Mouse (Mus musculus) forebrain, embryonic 14.5 days (tissue): Measurements from ENCODE around the gene Spdye4b. TPM values are rescaled to one million over a fixed set of nuclear protein-coding genes. Genes with fewer than 3 reads are reported as not detected.

ENCODE experiments used
- ATAC-seq: fragments of 200-750 bp; cut with Nextera tagmentation; 2 replicates; pipeline ENCODE4 v1.8.0; 2017; ENCODE audit warnings: mild to moderate bottlenecking, moderate library complexity
- DNase-seq: peaks from one replicate; pipeline ENCODE4 v3.0.0-alpha.2; 2015; ENCODE audit warnings: low spot score
- H3K27ac ChIP-seq: fragments of 300-500 bp; sonication (generic); 2 replicates; pipeline ENCODE4 v1.5.1; 2014; ENCODE audit warnings: low read depth, mild to moderate bottlenecking, control low read depth, low read length, moderate library complexity
- H3K27me3 ChIP-seq: fragments of 300-500 bp; sonication (generic); replicated peaks from 2 replicates; pipeline ENCODE4 v1.6.1; 2014; ENCODE audit warnings: low read length, control low read depth, mixed read lengths; ENCODE audit not compliant: control insufficient read depth, insufficient read depth
- H3K36me3 ChIP-seq: fragments of 300-500 bp; sonication (generic); 2 replicates; pipeline ENCODE4 v1.6.1; 2014; ENCODE audit warnings: low read length, control low read depth; ENCODE audit not compliant: control insufficient read depth, insufficient read depth
- H3K4me1 ChIP-seq: fragments of 300-500 bp; sonication (generic); 2 replicates; pipeline ENCODE4 v1.6.1; 2014; ENCODE audit warnings: antibody characterized with exemption, low read length, control low read depth; ENCODE audit not compliant: control insufficient read depth, insufficient read depth
- H3K4me2 ChIP-seq: fragments of 300-500 bp; sonication (generic); 2 replicates; pipeline ENCODE4 v1.6.1; 2014; ENCODE audit warnings: mild to moderate bottlenecking, control low read depth, low read length
- H3K4me3 ChIP-seq: fragments of 300-500 bp; sonication (generic); 2 replicates; pipeline ENCODE4 v1.5.1; 2014; ENCODE audit warnings: low read depth, low read length, control low read depth
- H3K9ac ChIP-seq: fragments of 300-500 bp; sonication (generic); 2 replicates; pipeline ENCODE4 v1.6.1; 2014; ENCODE audit warnings: mild to moderate bottlenecking, low read length, control low read depth, moderate library complexity
- H3K9me3 ChIP-seq: fragments of 300-500 bp; sonication (generic); replicated peaks from 2 replicates; pipeline ENCODE4 v1.6.1; 2016; ENCODE audit warnings: low read length, control low read depth, mixed read lengths; ENCODE audit not compliant: control insufficient read depth
- WGBS: fragments of 180-500 bp; shearing (Covaris S2); extraction: QIAGEN DNeasy Blood & Tissue Kit; methylation state at CpG from one replicate; pipeline ENCODE4 v1.1.7; 2014; 5-methylcytosine and 5-hydroxymethylcytosine counted together
- microRNA-seq: library from miRNA; unstranded; fragments of <30 nt; microRNA quantifications from one replicate; pipeline ENCODE4, GENCODE M21; 2016
- polyA plus RNA-seq: library from polyadenylated mRNA; unstranded; fragments of >200 nt; fragmentation: Nextera tagmentation; extraction: Ambion mirVana; gene quantifications from 2 replicates; pipeline ENCODE4 v1.2.1, GENCODE M21; 2014

Gene Spdye4b
- polyA plus RNA-seq, 1 experiment from 2014 or later = not detected

GRCm38 (mm10) chr5:143236036-143236435 lies 55.2 kb downstream of the Spdye4b start:
- DNase-seq (no peak), ATAC-seq (no peak)
- no peaks in the 10 kb centered on the region for H3K9me3 ChIP-seq
- H3K36me3 ChIP-seq = peaks cover 39% of the 10 kb centered on the region
- 45% methylated on average over 9 of the region's 9 CpGs for WGBS
- peak overlapping the region; percentile 85 for H3K4me3 ChIP-seq
- peak overlapping the region; percentile 93 for H3K9ac ChIP-seq
- H3K27me3 ChIP-seq = no peaks in the 10 kb centered on the region
- no peak overlapping the region for H3K27ac ChIP-seq
- H3K4me1 ChIP-seq = peaks cover 9% of the 10 kb centered on the region; the same call in 1 of the 2 replicates
- peak overlapping the region; percentile 89 for H3K4me2 ChIP-seq

GRCm38 (mm10) chr5:143244926-143245325 lies 64.1 kb downstream of the Spdye4b start:
- Histone ChIP-seq H3K9me3 (no peaks in the 10 kb centered on the region), H3K4me3 (no peak overlapping the region), H3K9ac (no peak overlapping the region), H3K27ac (no peak overlapping the region), H3K4me2 (no peak overlapping the region), H3K27me3 (no peaks in the 10 kb centered on the region), H3K4me1 (no peaks in the 10 kb centered on the region), H3K36me3 (peaks cover 100% of the 10 kb centered on the region)
- 97% methylated on average over 26 of the region's 26 CpGs for WGBS
- no peak for DNase-seq
- no peak for ATAC-seq

GRCm38 (mm10) chr5:143252039-143252438 lies 71.2 kb downstream of the Spdye4b start:
- no peaks in the 10 kb centered on the region for H3K9me3 ChIP-seq
- H3K4me3 ChIP-seq = no peak overlapping the region
- H3K36me3 ChIP-seq = peaks cover 89% of the 10 kb centered on the region
- DNase-seq (no peak), ATAC-seq (no peak)
- H3K4me1 ChIP-seq = peaks cover 2% of the 10 kb centered on the region; the same call in 1 of the 2 replicates
- no peak overlapping the region for H3K4me2 ChIP-seq
- WGBS = 56% methylated on average over 6 of the region's 6 CpGs
- H3K9ac ChIP-seq = no peak overlapping the region
- H3K27me3 ChIP-seq = peaks cover 50% of the 10 kb centered on the region
- H3K27ac ChIP-seq = no peak overlapping the region

GRCm38 (mm10) chr5:143252791-143253185 lies 72.0 kb downstream of the Spdye4b start:
- WGBS = 33% methylated on average over 18 of the region's 18 CpGs
- Histone ChIP-seq H3K4me3 (peak overlapping the region; percentile 31), H3K27ac (no peak overlapping the region), H3K9me3 (no peaks in the 10 kb centered on the region), H3K4me1 (peaks cover 2% of the 10 kb centered on the region; the same call in 1 of the 2 replicates), H3K4me2 (no peak overlapping the region), H3K36me3 (peaks cover 86% of the 10 kb centered on the region), H3K9ac (no peak overlapping the region), H3K27me3 (peaks cover 54% of the 10 kb centered on the region)
- DNase-seq (no peak), ATAC-seq (no peak)

- Histone ChIP-seq H3K27ac (no peak overlapping the region), H3K9me3 (no peaks in the 10 kb centered on the region), H3K9ac (peak overlapping the region; percentile 35), H3K27me3 (peaks cover 54% of the 10 kb centered on the region), H3K36me3 (peaks cover 85% of the 10 kb centered on the region), H3K4me2 (peak overlapping the region; percentile 61), H3K4me3 (peak overlapping the region; percentile 31), H3K4me1 (peaks cover 2% of the 10 kb centered on the region; the same call in 1 of the 2 replicates)
- peak; percentile 40 for ATAC-seq
- WGBS = 4% methylated on average over 102 of the region's 103 CpGs
- DNase-seq = peak; percentile 16
These were observed 72.5 kb downstream of the Spdye4b start for GRCm38 (mm10) chr5:143253186-143253880.

GRCm38 (mm10) chr5:143253881-143254486 lies 73.2 kb downstream of the Spdye4b start:
- no peaks in the 10 kb centered on the region for H3K9me3 ChIP-seq
- peak overlapping the region; percentile 31 for H3K4me3 ChIP-seq
- peaks cover 54% of the 10 kb centered on the region for H3K27me3 ChIP-seq
- WGBS = 8% methylated on average over 74 of the region's 81 CpGs
- H3K4me1 ChIP-seq = peaks cover 2% of the 10 kb centered on the region; the same call in 1 of the 2 replicates
- peak overlapping the region; percentile 35 for H3K9ac ChIP-seq
- H3K36me3 ChIP-seq = peaks cover 83% of the 10 kb centered on the region
- ATAC-seq (peak; percentile 38; the same call in 1 of the 2 replicates), DNase-seq (peak; percentile 49)
- no peak overlapping the region for H3K27ac ChIP-seq
- peak overlapping the region; percentile 61 for H3K4me2 ChIP-seq

Small RNAs within 50 kb of the gene (microRNA-seq; reads per million reads assigned to microRNA genes)
- gene Gm44405 = not detected

Other genes starting within 250 kb of the Spdye4b start
- 477 and 560 TPM in 2 replicates for gene Fscn1, start 220.7 kb upstream of the Spdye4b start, polyA plus RNA-seq
- 26.9 and 38.6 TPM in 2 replicates for gene Rnf216, start 68.0 kb upstream of the Spdye4b start, polyA plus RNA-seq
- gene Olfr718-ps1, start 33.4 kb upstream of the Spdye4b start, polyA plus RNA-seq = not detected in 2 replicates
- gene Rbak, start 242 bp upstream of the Spdye4b start, polyA plus RNA-seq = 8.4 and 9.2 TPM in 2 replicates
- not detected in 2 replicates for gene Spdye4a, start 45.9 kb downstream of the Spdye4b start, polyA plus RNA-seq
- gene Zfp12, start 54.1 kb downstream of the Spdye4b start, polyA plus RNA-seq = 23.1 and 26.2 TPM in 2 replicates
- 3.3 and 3.7 TPM in 2 replicates for gene Zfp316, start 89.0 kb downstream of the Spdye4b start, polyA plus RNA-seq
- gene Zfp853, start 112.6 kb downstream of the Spdye4b start, polyA plus RNA-seq = 0.07 TPM in 1 of 2 replicates, not detected in the other
- gene E130309D02Rik, start 134.3 kb downstream of the Spdye4b start, polyA plus RNA-seq = 32.3 and 39.3 TPM in 2 replicates
- gene Zdhhc4, start 148.2 kb downstream of the Spdye4b start, polyA plus RNA-seq = 68.3 and 71.5 TPM in 2 replicates
- 0.18 and 0.77 TPM in 2 replicates for gene Grid2ip, start 176.3 kb downstream of the Spdye4b start, polyA plus RNA-seq
- gene Kdelr2, start 222.8 kb downstream of the Spdye4b start, polyA plus RNA-seq = 137 and 144 TPM in 2 replicates